In genomic region chr8:127814785-127815523, GRCm38 (mm10) we compare ENCODE assay signal across 11 mouse cellular contexts.
DNase-seq lines count a peak whose midpoint lies in the region; ATAC-seq lines count a peak whose summit lies in the region.
"Had no signal": no experiment of that assay in that cellular context is flagged by ENCODE, and none has a peak within 500 bp of the region (broad histone marks: within the 10 kb centered on the region; RNA-seq: fewer than 3 reads in every experiment).

No protein-coding gene starts in this region.

- DNase-seq in spleen, adult 12 weeks (ENCODE audit: low spot score), result peak; percentile 1
- DNase-seq in spleen, postnatal 14 days (ENCODE audit: low spot score in 2 of 2), result no peak
- peak; percentile 57 to 63 for DNase-seq in spleen, postnatal 36 days (ENCODE audit: low spot score in 2 of 2)
- DNase-seq in left cerebral cortex, adult 11 months (ENCODE audit: low spot score), result no peak
- no peak for DNase-seq in ovary, adult 18-20 months (ENCODE audit: low spot score)
- DNase-seq in right cerebral cortex, postnatal 10 days (ENCODE audit: low spot score in 2 of 2), result no peak
- DNase-seq: cerebellum, postnatal 10 days; gastrocnemius, postnatal 36 days; kidney, adult 2 months; kidney, postnatal 4 days had no signal

- ATAC-seq in hematopoietic stem cell, adult 5-6 weeks (replicated peaks in 1 of 2; ENCODE audit: insufficient read depth in 1 of 2, low FRiP score in 2 of 2, low TSS enrichment in 1 of 2, low read depth in 1 of 2, poor library complexity in 2 of 2, severe bottlenecking in 2 of 2), result peak; percentile 84 to 93

Comparison
In these comparisons a context has a peak if more than half of its experiments do, and no peak if none do; other contexts are left out.
1. DNase-seq: peak in spleen, adult 12 weeks (single experiment) and spleen, postnatal 36 days (2 of 2); none in spleen, postnatal 14 days (0 of 2), left cerebral cortex, adult 11 months (single experiment), ovary, adult 18-20 months (single experiment) and right cerebral cortex, postnatal 10 days (0 of 2).